Mouse (Mus musculus) CD4-positive helper T cell, adult 2 months (primary cell): Measurements from ENCODE around the gene Tent5a.

ENCODE experiments used
- DNase-seq: peaks from one replicate; pipeline ENCODE4 v3.0.0-alpha.2; 2012; ENCODE audit warnings: low read depth, missing footprints, low spot score

The Tent5a gene

GRCm38 (mm10) chr9:85327242-85328211 lies at the start of gene Tent5a:
Tent5a (minus strand) TSS chr9:85327348.
- DNase-seq: peak; percentile 90

GRCm38 (mm10) chr9:85376643-85377307 lies 49.6 kb upstream of the Tent5a start:
- no peak for DNase-seq

- no peak for DNase-seq
Observed at GRCm38 (mm10) chr9:85375152-85375551, 48.0 kb upstream of the Tent5a start.

- no peak for DNase-seq
Observed at GRCm38 (mm10) chr9:85372034-85372433, 44.9 kb upstream of the Tent5a start.

GRCm38 (mm10) chr9:85369512-85369911 lies 42.4 kb upstream of the Tent5a start:
- DNase-seq: no peak

- DNase-seq: no peak
Observed at GRCm38 (mm10) chr9:85357154-85357860, 30.2 kb upstream of the Tent5a start.

GRCm38 (mm10) chr9:85355559-85355958 lies 28.4 kb upstream of the Tent5a start:
- no peak for DNase-seq

GRCm38 (mm10) chr9:85347823-85348523 lies 20.8 kb upstream of the Tent5a start:
- no peak for DNase-seq

GRCm38 (mm10) chr9:85342892-85343785 lies 16.0 kb upstream of the Tent5a start:
- no peak for DNase-seq

GRCm38 (mm10) chr9:85340303-85340702 lies 13.2 kb upstream of the Tent5a start:
- peak; percentile 33 for DNase-seq

- DNase-seq: no peak
Observed at GRCm38 (mm10) chr9:85336046-85336445, 8.9 kb upstream of the Tent5a start.

GRCm38 (mm10) chr9:85331521-85331920 lies 4.4 kb upstream of the Tent5a start:
- no peak for DNase-seq

GRCm38 (mm10) chr9:85328259-85328658 lies 1.1 kb upstream of the Tent5a start:
- DNase-seq: peak; percentile 83

- DNase-seq: peak; percentile 33
Observed at GRCm38 (mm10) chr9:85326292-85327241, 581 bp downstream of the Tent5a start.

GRCm38 (mm10) chr9:85325201-85325868 lies 1.8 kb downstream of the Tent5a start:
- no peak for DNase-seq

GRCm38 (mm10) chr9:85324158-85324875 lies 2.8 kb downstream of the Tent5a start:
- DNase-seq: no peak

- DNase-seq: no peak
Observed at GRCm38 (mm10) chr9:85320167-85320951, 6.8 kb downstream of the Tent5a start.
